Comparison of ENCODE assay signal across 9 mouse cellular contexts in genomic region chr11:96629775-96630174, GRCm38 (mm10).
DNase-seq lines count a peak whose midpoint lies in the region; ATAC-seq and TF ChIP-seq lines count a peak whose summit lies in the region.
"Had no signal": no experiment of that assay in that cellular context is flagged by ENCODE, and none has a peak within 500 bp of the region (broad histone marks: within the 10 kb centered on the region; RNA-seq: fewer than 3 reads in every experiment).

No protein-coding gene starts in this region.

- no peak for TF ChIP-seq CTCF in forebrain, postnatal 0 days (IDR thresholded peaks at IDR 0.05; ENCODE audit: low read depth)

- peaks cover 7% of the 10 kb centered on the region for H3K27me3 ChIP-seq in forebrain, embryonic 13.5 days
- 0 out of 2 replicates have a peak, but pooled peaks cover 5% of the 10 kb centered on the region for H3K27me3 ChIP-seq in forebrain, embryonic 12.5 days
- no peaks in the 10 kb centered on the region for H3K27me3 ChIP-seq in midbrain, embryonic 11.5 days (ENCODE audit: control insufficient read depth, insufficient read depth, low read length)
- no peaks in the 10 kb centered on the region for H3K27me3 ChIP-seq in midbrain, embryonic 13.5 days
- H3K27me3 ChIP-seq in forebrain, postnatal 0 days (ENCODE audit: insufficient read depth, low read length) = no peaks in the 10 kb centered on the region
- no peaks in the 10 kb centered on the region for H3K27me3 ChIP-seq in midbrain, embryonic 14.5 days (ENCODE audit: control insufficient read depth, insufficient read depth, low read length)

- no peaks in the 10 kb centered on the region for H3K4me1 ChIP-seq in forebrain, embryonic 13.5 days
- no peaks in the 10 kb centered on the region for H3K4me1 ChIP-seq in forebrain, embryonic 12.5 days
- H3K4me1 ChIP-seq in midbrain, embryonic 11.5 days (ENCODE audit: control insufficient read depth, insufficient read depth, low read length) = no peaks in the 10 kb centered on the region
- H3K4me1 ChIP-seq in midbrain, embryonic 13.5 days (replicated peaks) = 0 out of 2 replicates have a peak, but pooled peaks cover 5% of the 10 kb centered on the region
- no peaks in the 10 kb centered on the region for H3K4me1 ChIP-seq in forebrain, postnatal 0 days (ENCODE audit: insufficient read depth)
- H3K4me1 ChIP-seq in midbrain, embryonic 14.5 days (ENCODE audit: control insufficient read depth, insufficient read depth, low read length) = no peaks in the 10 kb centered on the region

- peak; percentile 91 for DNase-seq in midbrain, embryonic 11.5 days (ENCODE audit: low spot score, missing footprints)
- peak; percentile 72 for DNase-seq in forebrain, postnatal 0 days
- DNase-seq in midbrain, embryonic 14.5 days = peak; percentile 76
- DNase-seq in spleen, postnatal 10 days (ENCODE audit: low spot score in 2 of 2) = no peak
- no peak for DNase-seq in urinary bladder, postnatal 10 days (ENCODE audit: low spot score)

- 57% methylated on average over 9 of the region's 9 CpGs for WGBS in forebrain, embryonic 13.5 days
- 54% methylated on average over 9 of the region's 9 CpGs for WGBS in forebrain, embryonic 12.5 days
- 51% methylated on average over 9 of the region's 9 CpGs for WGBS in midbrain, embryonic 11.5 days
- WGBS in midbrain, embryonic 13.5 days = 52% methylated on average over 9 of the region's 9 CpGs
- 41% methylated on average over 9 of the region's 9 CpGs for WGBS in forebrain, postnatal 0 days
- WGBS in midbrain, embryonic 14.5 days = 49% methylated on average over 9 of the region's 9 CpGs

- H3K9me3 ChIP-seq in forebrain, embryonic 13.5 days (replicated peaks) = no peaks in the 10 kb centered on the region
- no peaks in the 10 kb centered on the region for H3K9me3 ChIP-seq in forebrain, embryonic 12.5 days
- H3K9me3 ChIP-seq in midbrain, embryonic 11.5 days (ENCODE audit: control insufficient read depth, low read length) = no peaks in the 10 kb centered on the region
- no peaks in the 10 kb centered on the region for H3K9me3 ChIP-seq in midbrain, embryonic 13.5 days
- H3K9me3 ChIP-seq in forebrain, postnatal 0 days (ENCODE audit: low read length) = no peaks in the 10 kb centered on the region
- H3K9me3 ChIP-seq in midbrain, embryonic 14.5 days (ENCODE audit: control insufficient read depth, low read length) = no peaks in the 10 kb centered on the region

- no peak overlapping the region for H3K4me3 ChIP-seq in forebrain, embryonic 13.5 days
- H3K4me3 ChIP-seq in forebrain, embryonic 12.5 days (replicated peaks) = no peak overlapping the region
- H3K4me3 ChIP-seq in midbrain, embryonic 11.5 days (ENCODE audit: low read depth, low read length) = no peak overlapping the region
- no peak overlapping the region for H3K4me3 ChIP-seq in midbrain, embryonic 13.5 days (replicated peaks)
- H3K4me3 ChIP-seq in forebrain, postnatal 0 days (ENCODE audit: low read depth, low read length) = no peak overlapping the region
- H3K4me3 ChIP-seq in midbrain, embryonic 14.5 days (replicated peaks; ENCODE audit: low read depth, low read length) = no peak overlapping the region

- H3K27ac ChIP-seq in forebrain, embryonic 13.5 days = no peak overlapping the region
- H3K27ac ChIP-seq in forebrain, embryonic 12.5 days = no peak overlapping the region
- no peak overlapping the region for H3K27ac ChIP-seq in midbrain, embryonic 11.5 days (ENCODE audit: low read depth, low read length)
- H3K27ac ChIP-seq in midbrain, embryonic 13.5 days = no peak overlapping the region
- no peak overlapping the region for H3K27ac ChIP-seq in forebrain, postnatal 0 days (ENCODE audit: low read depth, low read length)
- no peak overlapping the region for H3K27ac ChIP-seq in midbrain, embryonic 14.5 days (replicated peaks; ENCODE audit: low read depth, low read length)
- H3K27ac ChIP-seq: liver, embryonic 14.5 days had no signal

- H3K36me3 ChIP-seq in forebrain, embryonic 13.5 days (ENCODE audit: poor library complexity, severe bottlenecking) = no peaks in the 10 kb centered on the region
- no peaks in the 10 kb centered on the region for H3K36me3 ChIP-seq in forebrain, embryonic 12.5 days (replicated peaks)
- H3K36me3 ChIP-seq in midbrain, embryonic 11.5 days (ENCODE audit: control insufficient read depth, insufficient read depth, low read length) = no peaks in the 10 kb centered on the region
- H3K36me3 ChIP-seq in midbrain, embryonic 13.5 days = no peaks in the 10 kb centered on the region
- no peaks in the 10 kb centered on the region for H3K36me3 ChIP-seq in forebrain, postnatal 0 days (ENCODE audit: insufficient read depth)
- no peaks in the 10 kb centered on the region for H3K36me3 ChIP-seq in midbrain, embryonic 14.5 days (ENCODE audit: control insufficient read depth, insufficient read depth, low read length)

- no peak for ATAC-seq in forebrain, embryonic 13.5 days
- ATAC-seq in forebrain, embryonic 12.5 days (ENCODE audit: low FRiP score) = no peak
- ATAC-seq in midbrain, embryonic 11.5 days (ENCODE audit: low FRiP score) = no peak
- no peak for ATAC-seq in midbrain, embryonic 13.5 days
- ATAC-seq in forebrain, postnatal 0 days = peak; percentile 63; the same call in 1 of the 2 replicates
- no peak for ATAC-seq in midbrain, embryonic 14.5 days (ENCODE audit: low FRiP score, low TSS enrichment)

- H3K4me2 ChIP-seq in forebrain, embryonic 13.5 days = peak overlapping the region; percentile 28; the same call in 1 of the 2 replicates
- H3K4me2 ChIP-seq in forebrain, embryonic 12.5 days = no peak overlapping the region; the same call in 1 of the 2 replicates
- H3K4me2 ChIP-seq in midbrain, embryonic 11.5 days = no peak overlapping the region
- H3K4me2 ChIP-seq in midbrain, embryonic 13.5 days (replicated peaks) = no peak overlapping the region; the same call in 1 of the 2 replicates
- H3K4me2 ChIP-seq in forebrain, postnatal 0 days (ENCODE audit: low read depth) = 0 out of 2 replicates have a peak overlapping the region, but pooled peaks have one; percentile 10
- peak overlapping the region; percentile 35 for H3K4me2 ChIP-seq in midbrain, embryonic 14.5 days (ENCODE audit: low read length)

- H3K9ac ChIP-seq in forebrain, embryonic 13.5 days = no peak overlapping the region
- no peak overlapping the region for H3K9ac ChIP-seq in forebrain, embryonic 12.5 days
- H3K9ac ChIP-seq in midbrain, embryonic 11.5 days (ENCODE audit: low read length) = no peak overlapping the region
- H3K9ac ChIP-seq in midbrain, embryonic 13.5 days (replicated peaks) = no peak overlapping the region
- H3K9ac ChIP-seq in forebrain, postnatal 0 days = no peak overlapping the region
- H3K9ac ChIP-seq in midbrain, embryonic 14.5 days (replicated peaks; ENCODE audit: low read length) = no peak overlapping the region
- H3K9ac ChIP-seq: liver, embryonic 14.5 days had no signal

Comparison
In these comparisons a context has a peak if more than half of its experiments do, and no peak if none do; other contexts are left out.
1. H3K4me2 ChIP-seq: peak in forebrain, embryonic 13.5 days (single experiment), forebrain, postnatal 0 days (single experiment) and midbrain, embryonic 14.5 days (single experiment); none in forebrain, embryonic 12.5 days (single experiment), midbrain, embryonic 11.5 days (single experiment) and midbrain, embryonic 13.5 days (single experiment).
2. DNase-seq: peak in midbrain, embryonic 11.5 days (single experiment), forebrain, postnatal 0 days (single experiment) and midbrain, embryonic 14.5 days (single experiment); none in spleen, postnatal 10 days (0 of 2) and urinary bladder, postnatal 10 days (single experiment).